Mouse (Mus musculus) MEL-GATA-1-ER (cell line): ENCODE data around the gene Emd.

Source experiments
- DNase-seq: peaks from one replicate; pipeline ENCODE4 v3.0.0-alpha.2; 2012; ENCODE audit warnings: low read depth; ENCODE audit errors: extremely low read depth

Gene Emd

GRCm38 (mm10) chrX:74273422-74274322, 19.2 kb downstream of the Emd start:
- no peak for DNase-seq

- peak; percentile 93 for DNase-seq
Observed at GRCm38 (mm10) chrX:74277916-74278315, 23.4 kb downstream of the Emd start.

GRCm38 (mm10) chrX:74281041-74281731, 26.7 kb downstream of the Emd start:
- no peak for DNase-seq

GRCm38 (mm10) chrX:74281732-74282394, 27.4 kb downstream of the Emd start, which contains the start of the genes Taz and Dnase1l1:
Gene Taz, plus strand, starts transcription at chrX:74281912.
Gene Dnase1l1, minus strand, starts transcription at chrX:74282337.
- peak; percentile 92 for DNase-seq

- DNase-seq: peak; percentile 89
Observed at GRCm38 (mm10) chrX:74282395-74283091, 28.1 kb downstream of the Emd start.

GRCm38 (mm10) chrX:74283092-74283437, 28.6 kb downstream of the Emd start:
- no peak for DNase-seq

- DNase-seq: no peak
Observed at GRCm38 (mm10) chrX:74293431-74293830, 38.9 kb downstream of the Emd start.

GRCm38 (mm10) chrX:74296538-74297448, 42.3 kb downstream of the Emd start, which contains the start of gene Atp6ap1:
Gene Atp6ap1, plus strand, starts transcription at chrX:74297097.
- peak; percentile 96 for DNase-seq

- DNase-seq: no peak
Observed at GRCm38 (mm10) chrX:74298348-74298747, 43.9 kb downstream of the Emd start.

- peak; percentile 83 for DNase-seq
Observed at GRCm38 (mm10) chrX:74299721-74300120, 45.2 kb downstream of the Emd start.

GRCm38 (mm10) chrX:74304867-74305700, 50.6 kb downstream of the Emd start, which contains the start of gene Gdi1:
Gene Gdi1, plus strand, starts transcription at chrX:74304998.
- DNase-seq: peak; percentile 74
